Mouse (Mus musculus) olfactory bulb, adult 2 months (tissue): ENCODE measurements around the gene Adm2.

Experiments
- CTCF ChIP-seq: fragments of 200-500 bp; IDR thresholded peaks from 2 replicates; pipeline ENCODE4 v1.5.1; 2012; ENCODE audit warnings: low read depth, mild to moderate bottlenecking, low read length, moderate library complexity; ENCODE audit not compliant: insufficient read depth
- POLR2A ChIP-seq: fragments of 200-500 bp; IDR thresholded peaks from 2 replicates; pipeline ENCODE4 v1.6.1; 2012; ENCODE audit warnings: mild to moderate bottlenecking, low read depth, low read length, moderate library complexity; ENCODE audit not compliant: insufficient read depth

GRCm38 (mm10) chr15:89284094-89284493 lies 38.4 kb upstream of the Adm2 start:
- TF ChIP-seq POLR2A (no peak), CTCF (no peak)
